Mouse (Mus musculus) kidney, adult 2 months (tissue): ENCODE measurements around the gene Erg. TPM values are rescaled to one million over a fixed set of nuclear protein-coding genes. Genes with fewer than 3 reads are reported as not detected.

ENCODE experiments used
- DNase-seq: peaks from one replicate; pipeline ENCODE4 v3.0.0; 2021
- H3K27ac ChIP-seq: fragments of 200-500 bp; 2 replicates; pipeline ENCODE4 v1.5.1; 2012; ENCODE audit warnings: low read depth, low read length, control low read depth, inconsistent platforms; ENCODE audit not compliant: insufficient read depth
- H3K27me3 ChIP-seq: fragments of 200-500 bp; replicated peaks from 2 replicates; pipeline ENCODE4 v1.6.1; 2012; ENCODE audit warnings: mild to moderate bottlenecking, moderate library complexity, low read length, inconsistent platforms; ENCODE audit not compliant: control insufficient read depth, insufficient read depth
- H3K36me3 ChIP-seq: fragments of 200-500 bp; 2 replicates; pipeline ENCODE4 v1.6.1; 2012; ENCODE audit warnings: mild to moderate bottlenecking, moderate library complexity, low read length, inconsistent platforms; ENCODE audit not compliant: control insufficient read depth, insufficient read depth
- H3K4me1 ChIP-seq: fragments of 200-500 bp; 2 replicates; pipeline ENCODE4 v1.6.1; 2011; ENCODE audit warnings: low read length; ENCODE audit not compliant: control insufficient read depth, insufficient read depth
- H3K4me3 ChIP-seq: fragments of 200-500 bp; 2 replicates; pipeline ENCODE4 v1.5.1; 2011; ENCODE audit warnings: mild to moderate bottlenecking, low read depth, low read length, control low read depth; ENCODE audit not compliant: insufficient read depth
- CTCF ChIP-seq: fragments of 200-500 bp; conservative IDR thresholded peaks from 2 replicates; pipeline ENCODE4 v1.5.1; 2011; ENCODE audit warnings: low read depth, mild to moderate bottlenecking, control low read depth, low read length, moderate library complexity, mixed read lengths; ENCODE audit not compliant: insufficient read depth, insufficient read length
- POLR2A ChIP-seq: fragments of 200-500 bp; IDR thresholded peaks from one replicate; pipeline ENCODE4 v1.6.1; 2011; ENCODE audit warnings: low read depth, low read length, control low read depth
- WGBS: fragments of 180-500 bp; shearing (Covaris S2); methylation state at CpG from one replicate; pipeline ENCODE4 v1.1.7; 2018; 5-methylcytosine and 5-hydroxymethylcytosine counted together
- polyA plus RNA-seq: library from polyadenylated mRNA; depleted of rRNA; stranded (reverse); fragments of >200 nt; gene quantifications from 2 replicates; pipeline ENCODE4 v1.2.3, GENCODE M21; 2012

Gene Erg
- polyA plus RNA-seq, 1 experiment, result 20.0 TPM

DNA sequence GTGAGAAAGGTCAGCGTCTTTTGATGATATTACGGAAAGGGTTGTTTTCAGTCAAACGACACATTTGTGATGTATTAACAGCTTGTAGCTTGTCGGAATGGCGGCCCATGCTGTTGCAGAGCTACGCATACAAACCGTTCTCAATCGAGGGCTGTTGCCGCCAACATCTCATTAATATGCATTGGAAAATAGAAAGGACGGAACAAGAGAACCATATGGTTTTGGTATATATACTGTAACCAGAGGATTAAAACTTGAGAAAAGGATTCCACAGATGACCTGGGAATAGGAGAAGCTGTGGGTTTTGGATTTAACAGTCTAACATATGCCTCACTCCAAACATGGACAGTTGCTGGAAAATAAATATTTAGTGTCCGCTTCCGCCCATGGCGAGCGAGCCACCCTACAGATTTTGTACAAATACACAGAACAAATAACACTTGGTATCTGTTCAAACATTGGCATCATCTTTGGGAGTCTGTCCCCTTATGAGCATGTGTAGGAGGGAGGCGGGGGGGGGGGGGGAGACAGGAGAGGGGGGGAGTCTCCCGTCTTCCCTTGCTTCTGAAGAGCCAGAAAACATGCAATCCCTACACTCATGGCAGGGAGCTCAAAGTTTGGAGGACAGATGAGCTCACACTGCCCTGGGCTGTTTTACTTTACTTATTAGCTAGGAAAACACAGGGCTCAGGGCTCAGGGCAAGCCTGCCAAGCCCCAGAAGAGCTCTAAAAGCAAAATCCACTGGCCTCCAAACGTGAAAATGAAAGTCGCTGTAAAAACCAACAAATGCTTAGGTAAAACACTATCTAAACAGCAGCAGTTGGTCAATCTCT lies 222.5 kb downstream of the Erg start:
- no peak overlapping the region for H3K4me3 ChIP-seq
- no peak for DNase-seq
- no peaks in the 10 kb centered on the region for H3K27me3 ChIP-seq
- H3K36me3 ChIP-seq, result no peaks in the 10 kb centered on the region
- TF ChIP-seq POLR2A (no peak), CTCF (no peak)
- H3K4me1 ChIP-seq, result no peaks in the 10 kb centered on the region
- 85% methylated on average over 18 of the region's 18 CpGs for WGBS
- H3K27ac ChIP-seq, result no peak overlapping the region

DNA sequence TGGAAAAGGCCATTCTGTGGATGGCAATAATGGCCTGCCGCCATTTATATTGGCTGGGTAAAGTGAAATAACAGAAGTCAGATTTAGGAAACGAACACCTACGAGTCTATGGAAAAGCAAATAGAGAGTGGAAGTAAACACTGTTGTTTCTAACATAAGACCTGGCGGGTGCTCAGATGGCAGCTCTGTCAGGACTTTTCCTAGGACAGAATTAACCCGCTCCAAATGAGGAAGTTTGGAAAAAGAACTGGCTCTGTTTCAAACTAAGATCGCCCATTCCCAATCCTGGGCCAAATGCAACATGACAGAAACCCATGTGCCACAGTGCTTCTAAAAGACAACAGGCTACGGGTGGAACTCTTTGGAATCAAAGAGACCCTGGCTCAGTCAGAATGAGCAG lies 224.4 kb downstream of the Erg start:
- TF ChIP-seq CTCF, result no peak
- TF ChIP-seq POLR2A, result no peak
- H3K27me3 ChIP-seq, result no peaks in the 10 kb centered on the region
- no peak for DNase-seq
- no peaks in the 10 kb centered on the region for H3K36me3 ChIP-seq
- H3K27ac ChIP-seq, result no peak overlapping the region
- no peak overlapping the region for H3K4me3 ChIP-seq
- H3K4me1 ChIP-seq, result no peaks in the 10 kb centered on the region
- 83% methylated on average over 7 of the region's 7 CpGs for WGBS

DNA sequence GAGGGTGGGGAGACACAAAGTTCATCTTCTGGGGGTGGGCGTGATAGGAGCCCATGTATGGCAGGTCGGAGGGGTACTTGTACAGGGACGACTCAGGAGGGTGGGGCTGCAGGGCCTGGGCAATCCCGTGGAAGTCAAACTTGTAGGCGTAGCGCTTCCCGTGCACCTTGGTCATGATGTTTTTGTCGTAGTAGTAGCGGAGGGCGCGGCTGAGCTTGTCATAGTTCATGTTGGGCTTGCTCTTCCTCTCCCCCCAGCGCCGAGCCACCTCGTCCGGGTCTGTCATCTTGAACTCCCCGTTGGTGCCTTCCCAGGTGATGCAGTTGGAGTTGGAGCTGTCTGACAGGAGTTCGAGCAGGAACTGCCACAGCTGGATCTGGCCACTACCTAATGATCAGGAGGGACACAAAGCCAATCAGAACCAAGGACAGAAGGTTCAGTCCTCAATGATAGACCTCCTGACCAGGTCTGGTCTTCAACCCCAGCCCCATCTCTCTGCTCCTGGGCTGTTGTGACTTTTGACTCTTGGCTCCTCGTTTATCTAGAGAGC lies 225.4 kb downstream of the Erg start:
- no peak overlapping the region for H3K4me3 ChIP-seq
- no peaks in the 10 kb centered on the region for H3K4me1 ChIP-seq
- 91% methylated on average over 18 of the region's 18 CpGs for whole genome bisulfite sequencing
- H3K27ac ChIP-seq, result no peak overlapping the region
- no peaks in the 10 kb centered on the region for H3K36me3 ChIP-seq
- no peaks in the 10 kb centered on the region for H3K27me3 ChIP-seq
- TF ChIP-seq CTCF (no peak), POLR2A (no peak)
- DNase-seq, result no peak

DNA sequence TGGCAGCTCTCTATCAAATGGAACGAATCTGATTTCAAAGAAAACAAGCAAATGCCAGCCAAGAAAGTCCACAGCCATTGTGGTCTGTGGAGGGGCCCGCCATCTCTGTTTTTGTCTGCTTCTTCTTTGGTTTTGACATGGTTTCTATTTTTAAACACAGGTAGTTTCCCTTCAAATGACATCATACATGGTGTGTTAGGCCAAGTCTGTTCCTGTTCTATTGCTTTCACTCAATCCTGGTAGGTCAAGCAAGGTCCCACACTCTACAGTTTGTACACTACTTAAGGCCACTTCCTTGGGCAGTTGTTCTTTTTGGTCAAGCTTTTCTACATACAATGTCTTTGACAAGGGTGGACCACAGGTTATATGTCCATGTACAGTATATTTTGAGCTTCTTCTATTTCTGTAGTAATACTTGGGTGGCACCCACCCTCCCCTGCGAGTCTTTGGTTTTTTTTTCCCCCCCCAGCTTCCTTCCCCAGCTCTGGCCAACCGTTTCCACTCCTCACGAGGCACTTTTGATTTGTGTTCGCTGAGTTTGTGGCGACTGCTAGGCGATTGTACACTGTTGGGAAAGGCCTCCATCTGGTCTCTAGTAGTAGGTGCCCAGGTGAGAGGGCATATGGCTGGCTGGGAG lies 226.1 kb downstream of the Erg start:
- no peaks in the 10 kb centered on the region for H3K27me3 ChIP-seq
- H3K4me1 ChIP-seq, result no peaks in the 10 kb centered on the region
- H3K36me3 ChIP-seq, result no peaks in the 10 kb centered on the region
- H3K4me3 ChIP-seq, result no peak overlapping the region
- TF ChIP-seq POLR2A (no peak), CTCF (no peak)
- no peak overlapping the region for H3K27ac ChIP-seq
- 64% methylated on average over 8 of the region's 8 CpGs for WGBS
- no peak for DNase-seq

DNA sequence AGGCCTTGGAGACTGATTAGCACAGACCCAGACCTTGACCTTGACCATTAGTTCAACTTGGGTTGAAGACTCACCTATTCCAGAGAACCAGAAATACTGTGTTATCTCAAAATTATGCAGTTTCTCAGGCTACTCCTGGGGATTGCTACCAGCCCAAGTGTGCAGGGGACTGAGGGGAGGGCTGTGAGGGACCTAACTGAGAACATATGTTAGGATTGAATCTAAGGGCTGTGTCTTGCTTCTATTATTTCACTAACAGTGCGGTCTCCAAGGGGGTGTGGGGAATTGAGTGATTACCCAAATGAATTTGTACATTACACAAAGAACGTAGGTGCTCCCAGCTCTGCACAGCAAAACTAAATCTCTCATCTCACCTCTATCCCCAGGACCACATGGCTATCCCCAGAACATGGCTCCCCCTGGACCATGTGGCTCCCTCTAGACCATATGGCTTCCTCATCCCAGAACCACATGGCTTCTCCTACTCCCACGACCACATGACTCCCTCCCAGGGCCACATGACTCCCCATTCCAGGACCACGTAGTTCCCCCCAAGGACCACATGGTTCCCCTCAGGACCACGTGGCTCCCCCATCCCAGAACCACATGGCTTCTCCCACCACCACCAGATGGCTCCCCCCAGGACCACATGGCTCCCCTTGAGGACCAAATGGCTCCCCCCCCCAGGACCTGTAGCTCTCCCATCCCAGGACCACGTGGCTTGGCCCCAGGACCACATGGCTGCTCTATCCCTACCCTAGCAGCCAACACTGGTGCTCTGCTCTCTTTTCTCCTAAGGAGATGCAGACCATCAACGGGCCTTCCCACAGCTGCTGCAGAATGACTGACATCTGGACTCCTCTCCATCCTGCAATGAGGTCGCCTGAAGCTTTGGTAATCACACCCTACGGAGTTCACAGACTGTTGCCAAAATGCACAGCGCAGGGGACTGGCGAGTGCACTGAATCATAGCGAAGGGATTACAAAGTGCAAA lies 229.1 kb downstream of the Erg start:
- Histone ChIP-seq H3K4me3 (no peak overlapping the region), H3K27ac (no peak overlapping the region), H3K27me3 (no peaks in the 10 kb centered on the region), H3K4me1 (no peaks in the 10 kb centered on the region), H3K36me3 (no peaks in the 10 kb centered on the region)
- WGBS, result 83% methylated on average over 12 of the region's 12 CpGs
- TF ChIP-seq POLR2A, result no peak
- no peak for TF ChIP-seq CTCF
- DNase-seq, result no peak

DNA sequence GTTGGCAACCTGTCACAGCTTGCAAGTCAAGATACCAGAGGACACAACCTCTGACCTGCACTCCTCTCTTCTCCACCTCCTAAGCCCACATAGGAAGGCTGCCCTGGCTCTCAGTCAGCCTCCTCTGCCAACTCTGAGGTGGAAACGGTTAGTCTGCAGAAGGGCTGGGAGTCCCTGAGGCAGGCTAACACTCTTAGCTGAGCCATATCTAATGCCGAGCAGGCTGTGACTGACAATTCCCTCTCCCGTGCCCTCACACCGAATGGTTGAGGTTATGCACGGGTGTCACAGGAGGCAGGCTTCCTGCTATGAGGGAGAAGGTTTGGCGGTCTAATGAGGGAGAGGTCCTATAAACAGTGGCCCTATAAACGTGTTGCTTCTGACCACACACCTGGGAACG lies 232.6 kb downstream of the Erg start:
- 65% methylated on average over 8 of the region's 8 CpGs for WGBS
- DNase-seq, result no peak
- H3K4me3 ChIP-seq, result no peak overlapping the region
- H3K4me1 ChIP-seq, result no peaks in the 10 kb centered on the region
- H3K27me3 ChIP-seq, result no peaks in the 10 kb centered on the region
- no peaks in the 10 kb centered on the region for H3K36me3 ChIP-seq
- TF ChIP-seq CTCF (no peak), POLR2A (no peak)
- no peak overlapping the region for H3K27ac ChIP-seq
